Mouse (Mus musculus): Measurements from ENCODE around the gene Bok.

GRCm38 (mm10) chr1:93725665-93726064 lies 40.2 kb downstream of the Bok start:
- TF ChIP-seq EP300 (IDR thresholded peaks at IDR 0.05; ENCODE audit: low read depth) (no peak), CTCF (IDR thresholded peaks at IDR 0.05; ENCODE audit: low read depth) (no peak)

Data from heart, postnatal 0 days (tissue).